Mouse (Mus musculus) forebrain, embryonic 16.5 days (tissue): ENCODE results near the gene Tcl1b3. TPM values are rescaled to one million over a fixed set of nuclear protein-coding genes. Genes with fewer than 3 reads are reported as not detected.
A peak's percentile ranks its signal among the peaks of the same experiment; 100 is the strongest.

Experiments used
- ATAC-seq: fragments of 200-750 bp; cut with Nextera tagmentation; 2 replicates; pipeline ENCODE4 v1.8.0; 2017; ENCODE audit warnings: mild to moderate bottlenecking, moderate library complexity
- H3K27ac ChIP-seq: fragments of 300-500 bp; sonication (generic); 2 replicates; pipeline ENCODE4 v1.5.1; 2014; ENCODE audit warnings: low read length, control low read depth
- H3K27me3 ChIP-seq: fragments of 300-500 bp; sonication (generic); replicated peaks from 2 replicates; pipeline ENCODE4 v1.6.1; 2014; ENCODE audit warnings: low read length; ENCODE audit not compliant: control insufficient read depth, insufficient read depth
- H3K36me3 ChIP-seq: fragments of 300-500 bp; sonication (generic); 2 replicates; pipeline ENCODE4 v1.6.1; 2014; ENCODE audit not compliant: control insufficient read depth, insufficient read depth
- H3K4me1 ChIP-seq: fragments of 300-500 bp; sonication (generic); replicated peaks from 2 replicates; pipeline ENCODE4 v1.6.1; 2014; ENCODE audit warnings: low read length; ENCODE audit not compliant: control insufficient read depth, insufficient read depth
- H3K4me2 ChIP-seq: fragments of 300-500 bp; sonication (generic); 2 replicates; pipeline ENCODE4 v1.6.1; 2014; ENCODE audit warnings: mild to moderate bottlenecking, low read length, control low read depth
- H3K4me3 ChIP-seq: fragments of 300-500 bp; sonication (generic); replicated peaks from 2 replicates; pipeline ENCODE4 v1.5.1; 2014; ENCODE audit warnings: mild to moderate bottlenecking, low read length, control low read depth
- H3K9ac ChIP-seq: fragments of 300-500 bp; sonication (generic); replicated peaks from 2 replicates; pipeline ENCODE4 v1.6.1; 2014; ENCODE audit warnings: low read depth, low read length, control low read depth
- H3K9me3 ChIP-seq: fragments of 300-500 bp; sonication (generic); 2 replicates; pipeline ENCODE4 v1.6.1; 2016; ENCODE audit warnings: low read length; ENCODE audit not compliant: control insufficient read depth
- WGBS: fragments of 180-500 bp; shearing (Covaris S2); extraction: QIAGEN DNeasy Blood & Tissue Kit; methylation state at CpG from one replicate; pipeline ENCODE4 v1.1.7; 2014; 5-methylcytosine and 5-hydroxymethylcytosine counted together
- polyA plus RNA-seq: library from polyadenylated mRNA; unstranded; fragments of >200 nt; fragmentation: Nextera tagmentation; extraction: Ambion mirVana; gene quantifications from 2 replicates; pipeline ENCODE4 v1.2.1, GENCODE M21; 2015

The Tcl1b3 gene
- polyA plus RNA-seq, 1 experiment from 2014 or later, result not detected

DNA sequence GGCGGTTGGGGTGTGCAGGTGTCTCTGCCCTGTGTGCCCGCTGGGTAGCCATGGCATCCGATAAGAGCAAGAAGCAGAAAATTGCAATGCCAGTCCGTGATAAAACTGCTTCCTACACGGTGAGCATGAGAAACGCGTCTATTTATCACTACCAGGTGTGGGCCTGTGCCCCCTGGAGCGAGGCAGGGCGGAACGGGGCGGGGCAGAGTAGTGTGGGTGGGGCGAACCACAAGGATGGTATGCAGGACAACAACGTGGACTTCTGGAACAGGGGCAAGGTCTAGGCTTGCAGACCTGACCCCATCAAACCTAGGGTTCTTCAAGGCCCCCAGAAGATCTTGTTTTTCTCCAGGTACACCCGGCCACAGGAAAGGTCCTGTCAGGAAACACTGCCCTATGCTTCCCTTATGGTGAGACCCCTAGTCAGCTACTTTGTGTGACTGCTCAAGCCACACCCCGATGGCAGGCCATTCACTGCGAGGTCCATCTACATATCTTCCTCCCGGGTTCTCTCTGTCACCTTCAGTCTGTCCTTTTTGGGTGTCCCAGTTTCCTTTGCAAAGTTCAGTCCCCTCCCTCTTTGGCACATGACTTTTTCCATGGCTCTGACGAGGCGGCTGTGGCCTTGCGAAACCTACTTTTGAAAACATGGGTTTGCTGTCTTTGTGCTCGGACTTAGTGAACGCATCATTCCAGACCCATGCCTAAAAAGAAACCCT lies 31.9 kb downstream of the Tcl1b3 start, which contains the start of gene Tcl1:
Tcl1 (minus strand) TSS at position 193 of the 719 bp plus-strand sequence.
- H3K9ac ChIP-seq, result no peak within 1 kb of the TSS
- H3K27ac ChIP-seq, result no peak within 1 kb of the TSS
- H3K4me3 ChIP-seq, result no peak within 1 kb of the TSS
- WGBS, result 93% methylated on average over 22 of the region's 22 CpGs
- H3K9me3 ChIP-seq, result no peaks in the 10 kb centered on the region
- no peak within 1 kb of the TSS for H3K4me2 ChIP-seq
- H3K36me3 ChIP-seq, result no peaks in the 10 kb centered on the region
- no peaks in the 10 kb centered on the region for H3K4me1 ChIP-seq
- ATAC-seq, result no peak
- no peaks in the 10 kb centered on the region for H3K27me3 ChIP-seq

DNA sequence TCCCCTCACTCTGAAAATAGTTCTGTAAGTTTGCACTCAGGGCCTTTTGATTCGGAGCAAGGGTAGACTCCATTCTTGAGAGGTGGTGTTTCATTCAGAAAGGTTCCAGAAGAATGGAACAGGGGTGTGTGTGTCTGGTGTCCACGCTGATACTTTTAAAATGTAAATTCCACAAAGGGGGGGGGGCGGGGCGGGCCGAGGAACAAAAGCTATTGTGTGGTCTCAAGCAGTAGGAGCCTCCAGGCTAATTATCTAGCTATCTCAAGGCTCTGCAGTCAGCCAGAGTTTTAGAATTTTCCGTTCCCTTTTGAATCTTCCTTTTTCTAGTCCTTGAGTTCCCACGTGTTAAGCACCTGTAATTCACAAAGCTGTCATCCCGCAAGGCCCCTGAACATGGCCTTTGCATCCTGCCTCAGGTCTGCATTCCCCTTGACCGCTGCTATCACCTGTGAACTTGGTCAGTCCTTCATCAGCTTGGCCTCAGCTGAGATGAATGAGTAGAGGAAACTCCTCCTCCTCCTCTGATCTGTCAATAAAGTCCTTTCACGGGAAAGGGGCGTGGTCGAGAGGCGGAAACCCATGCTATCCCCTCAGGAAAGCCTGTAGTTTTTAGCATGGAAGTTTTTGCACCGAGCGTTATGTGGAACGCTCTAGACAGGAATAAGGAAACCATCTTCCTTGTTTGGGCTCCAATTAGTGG lies 33.9 kb downstream of the Tcl1b3 start:
- WGBS, result 40% methylated on average over 16 of the region's 16 CpGs
- ATAC-seq, result no peak
- no peaks in the 10 kb centered on the region for H3K9me3 ChIP-seq
- H3K36me3 ChIP-seq, result no peaks in the 10 kb centered on the region
- H3K27me3 ChIP-seq, result no peaks in the 10 kb centered on the region
- H3K4me3 ChIP-seq, result no peak overlapping the region
- no peak overlapping the region for H3K27ac ChIP-seq
- H3K4me2 ChIP-seq, result no peak overlapping the region
- no peaks in the 10 kb centered on the region for H3K4me1 ChIP-seq
- H3K9ac ChIP-seq, result no peak overlapping the region

DNA sequence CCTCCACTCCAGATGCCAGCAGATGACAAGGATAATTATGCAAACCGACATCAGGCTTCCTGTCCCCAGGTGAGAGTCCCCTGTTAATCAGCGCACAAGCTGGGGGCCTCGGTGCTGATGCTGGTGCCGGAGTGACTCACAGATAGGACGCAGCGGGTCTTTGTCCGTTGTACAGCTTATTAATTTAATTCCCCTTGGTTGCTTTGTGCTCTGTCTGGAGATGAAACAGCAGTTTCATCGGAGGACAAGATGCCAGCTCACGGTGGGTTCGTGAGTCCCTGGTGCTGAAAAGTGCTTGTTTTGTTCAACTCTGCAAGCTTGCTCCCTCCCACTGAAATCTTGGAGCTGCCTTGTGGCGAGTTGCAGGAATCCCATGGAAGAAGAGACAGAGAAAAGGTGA lies 43.5 kb downstream of the Tcl1b3 start:
- no peaks in the 10 kb centered on the region for H3K4me1 ChIP-seq
- no peak overlapping the region for H3K9ac ChIP-seq
- no peaks in the 10 kb centered on the region for H3K27me3 ChIP-seq
- no peak overlapping the region for H3K4me2 ChIP-seq
- H3K9me3 ChIP-seq, result no peaks in the 10 kb centered on the region
- no peak overlapping the region for H3K4me3 ChIP-seq
- 64% methylated on average over 11 of the region's 11 CpGs for WGBS
- H3K27ac ChIP-seq, result no peak overlapping the region
- H3K36me3 ChIP-seq, result no peaks in the 10 kb centered on the region
- ATAC-seq, result no peak

DNA sequence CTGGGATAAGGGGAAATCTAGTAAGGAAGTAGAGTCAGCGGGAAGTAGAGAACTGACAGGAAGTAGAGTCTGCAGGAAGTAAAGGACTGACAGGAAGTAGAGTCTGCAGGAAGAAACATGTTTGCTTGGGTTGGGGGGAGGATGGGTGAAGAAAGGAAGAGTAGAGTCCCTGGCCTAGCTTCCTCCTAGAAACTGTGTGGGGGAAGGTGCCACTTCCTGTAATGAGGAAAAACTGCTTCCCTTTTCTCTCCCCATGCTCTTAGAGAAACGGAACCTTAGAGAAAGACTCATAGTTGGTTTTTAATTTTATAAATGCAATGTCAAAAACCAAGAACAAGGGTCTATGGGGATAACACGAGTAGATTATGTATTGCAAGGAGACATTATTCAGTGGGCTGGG lies 44.2 kb downstream of the Tcl1b3 start:
- ATAC-seq, result no peak
- Histone ChIP-seq H3K9me3 (no peaks in the 10 kb centered on the region), H3K4me1 (no peaks in the 10 kb centered on the region), H3K4me3 (no peak overlapping the region), H3K27me3 (no peaks in the 10 kb centered on the region), H3K27ac (no peak overlapping the region), H3K9ac (no peak overlapping the region), H3K4me2 (no peak overlapping the region), H3K36me3 (no peaks in the 10 kb centered on the region)
- WGBS, result 90% methylated on average over 3 of the region's 3 CpGs

DNA sequence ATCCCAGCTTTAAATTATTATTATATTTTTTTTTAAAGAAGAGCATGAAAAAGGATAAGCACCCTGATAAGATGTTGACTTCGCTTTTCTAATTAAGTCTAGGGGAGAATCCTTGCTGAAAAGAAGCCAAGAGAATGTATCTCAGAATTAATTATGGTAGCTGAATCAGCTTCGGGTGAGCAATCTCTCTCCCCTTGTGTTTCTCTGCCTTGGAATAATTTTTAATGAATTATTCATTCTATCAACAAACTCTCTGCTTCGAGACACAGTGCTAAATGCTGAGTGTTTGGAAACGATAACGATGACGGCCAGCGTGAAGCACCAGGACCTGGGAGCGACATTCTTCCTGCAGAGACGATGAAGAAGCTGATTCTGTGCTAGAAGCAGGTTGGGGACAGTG lies 48.2 kb downstream of the Tcl1b3 start:
- H3K4me2 ChIP-seq, result no peak overlapping the region
- H3K9me3 ChIP-seq, result no peaks in the 10 kb centered on the region
- peak; percentile 55; the same call in 1 of the 2 replicates for ATAC-seq
- 31% methylated on average over 9 of the region's 9 CpGs for WGBS
- no peaks in the 10 kb centered on the region for H3K4me1 ChIP-seq
- no peaks in the 10 kb centered on the region for H3K36me3 ChIP-seq
- no peaks in the 10 kb centered on the region for H3K27me3 ChIP-seq
- no peak overlapping the region for H3K4me3 ChIP-seq
- H3K9ac ChIP-seq, result no peak overlapping the region
- H3K27ac ChIP-seq, result no peak overlapping the region

Other genes starting within 250 kb of the Tcl1b3 start
- 0.20 and 0.30 TPM in 2 replicates for gene Syne3, start 181.2 kb upstream of the Tcl1b3 start, polyA plus RNA-seq
- 124 and 133 TPM in 2 replicates for gene Glrx5, start 158.4 kb upstream of the Tcl1b3 start, polyA plus RNA-seq
- not detected in 2 replicates for gene Tcl1b2, start 45.0 kb upstream of the Tcl1b3 start, polyA plus RNA-seq
- not detected in 2 replicates for gene Tcl1b1, start 31.4 kb upstream of the Tcl1b3 start, polyA plus RNA-seq
- not detected in 2 replicates for gene Tcl1b5, start 14.7 kb upstream of the Tcl1b3 start, polyA plus RNA-seq
- gene Tcl1b4, start 10.9 kb downstream of the Tcl1b3 start, polyA plus RNA-seq, result not detected in 2 replicates
- gene Tcl1, start 31.8 kb downstream of the Tcl1b3 start, polyA plus RNA-seq, result not detected in 2 replicates
- 5.3 and 9.0 TPM in 2 replicates for gene Tunar, start 142.8 kb downstream of the Tcl1b3 start, polyA plus RNA-seq